Mouse (Mus musculus): ENCODE results near the gene Mipep. TPM values are rescaled to one million over a fixed set of nuclear protein-coding genes. Genes with fewer than 3 reads are reported as not detected.

Mipep gene
- polyA plus RNA-seq, 1 experiment from 2014 or later = 24.0 TPM

DNA sequence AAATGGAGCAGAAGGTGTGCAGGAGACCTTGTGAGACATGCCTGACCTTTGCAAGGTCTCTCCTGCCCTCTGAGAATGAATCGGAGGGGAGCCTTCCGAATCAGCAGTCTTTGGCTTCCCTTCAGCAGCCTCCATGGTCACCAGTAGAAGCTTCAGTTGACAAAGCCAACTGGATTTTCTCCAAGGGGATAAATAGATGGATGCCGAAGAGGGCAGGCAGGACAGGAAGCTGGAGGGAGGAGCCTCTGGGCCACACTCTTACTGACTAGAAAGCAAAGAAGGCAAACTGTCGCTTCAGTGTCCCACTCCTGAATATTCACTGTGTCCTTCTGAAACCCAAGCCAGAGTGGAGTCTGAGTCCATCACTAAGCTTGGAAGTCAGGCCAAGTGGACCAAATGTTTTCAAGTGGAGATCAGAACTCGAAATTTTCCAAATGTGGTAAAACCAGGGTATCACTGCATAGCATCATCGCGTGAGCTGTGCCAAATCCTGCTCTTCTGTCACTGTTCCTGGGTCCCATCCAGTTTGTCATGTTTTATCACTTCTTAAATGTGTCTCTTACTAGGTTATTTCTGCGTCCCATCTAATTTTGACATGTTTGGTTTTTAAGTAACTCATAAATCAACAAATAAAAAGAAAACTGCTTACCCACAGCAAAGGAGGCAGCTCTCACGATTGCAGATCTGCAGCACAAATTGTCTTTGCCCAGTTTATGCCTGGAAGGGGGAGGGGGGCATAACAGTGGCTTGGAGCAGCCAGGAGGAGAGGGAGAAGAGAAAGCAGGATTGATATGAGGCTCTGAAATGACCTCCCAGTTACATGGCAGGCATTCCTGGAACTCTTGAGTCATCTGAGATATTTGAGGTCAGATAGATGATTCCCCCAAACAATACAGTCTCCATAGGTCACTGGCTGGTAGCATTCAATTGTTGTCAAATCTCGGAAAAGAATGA, 122.3 kb downstream of the Mipep start:
- Histone ChIP-seq H3K36me3 (ENCODE audit: control insufficient read depth, insufficient read depth, low read length) (no peaks in the 10 kb centered on the region), H3K9me3 (ENCODE audit: control insufficient read depth, low read depth, low read length) (no peaks in the 10 kb centered on the region), H3K4me1 (ENCODE audit: control insufficient read depth, insufficient read depth, low read length) (peaks cover 3% of the 10 kb centered on the region; the same call in 1 of the 2 replicates), H3K27ac (ENCODE audit: low read length) (no peak overlapping the region), H3K27me3 (ENCODE audit: control insufficient read depth, insufficient read depth, low read length) (no peaks in the 10 kb centered on the region), H3K4me2 (replicated peaks; ENCODE audit: low read depth, low read length) (no peak overlapping the region), H3K4me3 (ENCODE audit: low read depth, low read length) (no peak overlapping the region), H3K9ac (replicated peaks; ENCODE audit: low read depth, low read length) (no peak overlapping the region)
- WGBS = 65% methylated on average over 10 of the region's 10 CpGs
- no peak for ATAC-seq (ENCODE audit: insufficient number of reproducible peaks, insufficient read depth, low FRiP score, low read depth)

DNA sequence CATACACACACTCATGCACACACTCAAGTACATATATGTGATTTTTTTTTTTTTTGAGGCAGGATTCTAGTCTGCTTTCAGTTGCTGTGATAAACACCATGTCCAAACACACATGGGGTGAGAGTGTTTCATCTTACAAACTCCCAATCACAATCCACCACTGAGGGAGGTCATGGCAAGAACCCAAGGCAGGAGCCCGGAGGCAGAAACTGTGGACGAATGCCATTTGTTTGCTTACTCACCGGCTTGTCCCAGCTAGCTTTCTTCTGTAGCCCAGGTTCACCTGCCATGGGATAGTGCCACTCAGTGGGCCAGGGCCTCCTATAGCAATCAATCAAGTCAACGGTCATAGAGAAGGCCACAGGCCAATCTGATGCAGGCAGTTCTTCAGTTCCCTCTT, 125.0 kb downstream of the Mipep start:
- no peaks in the 10 kb centered on the region for H3K27me3 ChIP-seq (ENCODE audit: control insufficient read depth, insufficient read depth, low read length)
- no peak for ATAC-seq (ENCODE audit: insufficient number of reproducible peaks, insufficient read depth, low FRiP score, low read depth)
- no peaks in the 10 kb centered on the region for H3K36me3 ChIP-seq (ENCODE audit: control insufficient read depth, insufficient read depth, low read length)
- 70% methylated on average over 4 of the region's 4 CpGs for WGBS
- H3K27ac ChIP-seq (ENCODE audit: low read length) = no peak overlapping the region
- H3K9ac ChIP-seq (replicated peaks; ENCODE audit: low read depth, low read length) = no peak overlapping the region
- no peak overlapping the region for H3K4me2 ChIP-seq (replicated peaks; ENCODE audit: low read depth, low read length)
- no peak overlapping the region for H3K4me3 ChIP-seq (ENCODE audit: low read depth, low read length)
- no peaks in the 10 kb centered on the region for H3K9me3 ChIP-seq (ENCODE audit: control insufficient read depth, low read depth, low read length)
- H3K4me1 ChIP-seq (ENCODE audit: control insufficient read depth, insufficient read depth, low read length) = peaks cover 9% of the 10 kb centered on the region; the same call in 1 of the 2 replicates

DNA sequence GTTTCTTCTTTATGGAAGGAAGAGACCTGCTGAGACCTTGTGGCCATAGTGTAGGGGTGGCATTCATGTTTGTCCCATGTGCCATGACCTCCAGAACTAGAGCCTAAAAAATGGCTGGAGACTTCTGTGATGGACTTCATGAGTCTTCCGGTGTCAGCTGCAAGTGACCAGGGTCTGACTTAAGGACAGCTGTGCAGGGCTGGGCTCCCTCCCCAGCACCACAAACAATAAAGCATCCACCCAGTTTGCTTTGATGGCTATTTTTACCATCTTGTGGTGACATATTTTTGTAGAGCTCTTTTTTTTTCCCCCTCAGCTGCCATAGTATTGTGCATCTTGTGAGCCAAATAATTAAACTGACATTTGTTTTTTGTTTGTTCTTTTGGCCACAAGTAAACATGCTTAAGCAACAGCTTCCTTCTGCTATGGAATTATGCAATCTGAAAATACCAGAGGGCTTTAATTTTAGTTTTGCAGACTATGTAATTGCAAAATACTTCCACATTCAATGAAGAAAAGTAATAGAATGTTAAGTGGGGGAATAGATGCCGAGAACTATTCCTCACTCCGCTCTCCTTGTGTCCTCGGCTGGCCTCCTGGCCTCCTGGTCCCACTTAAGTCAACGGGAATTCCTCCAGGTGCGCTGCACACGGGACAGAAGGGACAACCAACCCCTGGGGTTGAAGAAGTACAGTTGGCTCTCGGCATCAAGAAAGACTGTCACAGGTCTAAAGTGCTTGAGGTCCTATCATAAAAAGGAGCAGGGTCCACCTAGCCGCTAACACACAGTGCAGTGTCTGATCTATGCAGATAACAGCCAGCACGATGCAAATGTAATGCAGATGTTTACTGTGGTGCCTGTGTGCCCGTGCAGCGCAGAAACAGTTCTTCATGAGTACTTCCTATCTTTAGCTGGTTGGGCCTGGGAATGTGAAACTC, 126.4 kb downstream of the Mipep start:
- 88% methylated on average over 12 of the region's 12 CpGs for WGBS
- Histone ChIP-seq H3K27ac (ENCODE audit: low read length) (no peak overlapping the region), H3K4me1 (ENCODE audit: control insufficient read depth, insufficient read depth, low read length) (peaks cover 9% of the 10 kb centered on the region; the same call in 1 of the 2 replicates), H3K9ac (replicated peaks; ENCODE audit: low read depth, low read length) (no peak overlapping the region), H3K4me2 (replicated peaks; ENCODE audit: low read depth, low read length) (no peak overlapping the region), H3K9me3 (ENCODE audit: control insufficient read depth, low read depth, low read length) (no peaks in the 10 kb centered on the region), H3K36me3 (ENCODE audit: control insufficient read depth, insufficient read depth, low read length) (no peaks in the 10 kb centered on the region), H3K27me3 (ENCODE audit: control insufficient read depth, insufficient read depth, low read length) (no peaks in the 10 kb centered on the region), H3K4me3 (ENCODE audit: low read depth, low read length) (no peak overlapping the region)
- ATAC-seq (ENCODE audit: insufficient number of reproducible peaks, insufficient read depth, low FRiP score, low read depth) = no peak

DNA sequence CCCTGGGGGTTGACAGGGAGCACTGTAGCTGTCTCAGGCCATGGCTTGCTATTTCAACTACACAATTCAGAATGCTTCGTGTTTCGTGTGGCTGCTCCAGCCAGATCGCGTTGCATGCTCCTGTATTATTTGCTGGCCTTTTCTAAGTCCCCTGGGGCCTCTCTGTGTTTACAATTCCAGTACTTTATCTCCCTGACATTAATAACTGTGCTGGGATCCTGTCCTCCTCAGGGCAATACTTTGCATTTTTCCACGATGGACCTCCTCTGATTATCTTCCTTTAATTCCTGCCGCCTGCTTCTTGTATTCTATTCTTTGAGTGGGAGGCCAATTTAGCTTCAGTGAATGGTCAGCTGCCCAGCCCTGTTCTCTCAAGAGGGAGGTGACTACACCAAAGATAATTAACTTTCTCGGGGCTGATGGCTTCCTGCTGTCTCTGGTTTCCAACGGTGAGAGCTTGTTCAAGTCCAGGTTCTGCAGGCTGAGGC, 128.7 kb downstream of the Mipep start:
- H3K4me3 ChIP-seq (ENCODE audit: low read depth, low read length) = no peak overlapping the region
- H3K9ac ChIP-seq (replicated peaks; ENCODE audit: low read depth, low read length) = no peak overlapping the region
- no peak for ATAC-seq (ENCODE audit: insufficient number of reproducible peaks, insufficient read depth, low FRiP score, low read depth)
- 7% methylated on average over 8 of the region's 8 CpGs for WGBS
- H3K4me2 ChIP-seq (replicated peaks; ENCODE audit: low read depth, low read length) = no peak overlapping the region
- H3K27ac ChIP-seq (ENCODE audit: low read length) = no peak overlapping the region
- peaks cover 15% of the 10 kb centered on the region for H3K4me1 ChIP-seq (ENCODE audit: control insufficient read depth, insufficient read depth, low read length)
- no peaks in the 10 kb centered on the region for H3K27me3 ChIP-seq (ENCODE audit: control insufficient read depth, insufficient read depth, low read length)
- H3K36me3 ChIP-seq (ENCODE audit: control insufficient read depth, insufficient read depth, low read length) = no peaks in the 10 kb centered on the region
- no peaks in the 10 kb centered on the region for H3K9me3 ChIP-seq (ENCODE audit: control insufficient read depth, low read depth, low read length)

DNA sequence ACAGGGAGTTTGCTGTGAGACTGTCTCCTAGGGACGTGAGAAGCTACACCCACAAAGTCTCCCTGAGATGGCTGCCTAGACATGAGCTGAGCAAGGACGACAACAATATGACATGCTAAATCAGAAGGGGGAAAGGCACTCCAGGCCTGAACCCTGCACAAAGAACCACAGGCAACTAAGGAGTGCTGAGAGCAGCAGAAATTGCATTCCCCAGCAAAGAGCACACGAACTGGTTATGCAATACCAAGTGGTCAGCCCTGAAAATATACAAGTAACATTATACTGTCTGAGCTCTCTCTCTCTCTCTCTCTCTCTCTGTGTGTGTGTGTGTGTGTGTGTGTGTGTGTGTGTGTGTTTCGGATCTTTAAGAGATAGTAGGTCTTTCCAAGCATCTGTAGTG, 132.3 kb downstream of the Mipep start:
- 27% methylated on average over 4 of the region's 4 CpGs for WGBS
- H3K27ac ChIP-seq (ENCODE audit: low read length) = no peak overlapping the region
- H3K9ac ChIP-seq (replicated peaks; ENCODE audit: low read depth, low read length) = no peak overlapping the region
- H3K4me1 ChIP-seq (ENCODE audit: control insufficient read depth, insufficient read depth, low read length) = peaks cover 15% of the 10 kb centered on the region
- no peak; the same call in 1 of the 2 replicates for ATAC-seq (ENCODE audit: insufficient number of reproducible peaks, insufficient read depth, low FRiP score, low read depth)
- no peak overlapping the region for H3K4me3 ChIP-seq (ENCODE audit: low read depth, low read length)
- no peaks in the 10 kb centered on the region for H3K27me3 ChIP-seq (ENCODE audit: control insufficient read depth, insufficient read depth, low read length)
- H3K4me2 ChIP-seq (replicated peaks; ENCODE audit: low read depth, low read length) = no peak overlapping the region
- H3K36me3 ChIP-seq (ENCODE audit: control insufficient read depth, insufficient read depth, low read length) = no peaks in the 10 kb centered on the region
- no peaks in the 10 kb centered on the region for H3K9me3 ChIP-seq (ENCODE audit: control insufficient read depth, low read depth, low read length)

DNA sequence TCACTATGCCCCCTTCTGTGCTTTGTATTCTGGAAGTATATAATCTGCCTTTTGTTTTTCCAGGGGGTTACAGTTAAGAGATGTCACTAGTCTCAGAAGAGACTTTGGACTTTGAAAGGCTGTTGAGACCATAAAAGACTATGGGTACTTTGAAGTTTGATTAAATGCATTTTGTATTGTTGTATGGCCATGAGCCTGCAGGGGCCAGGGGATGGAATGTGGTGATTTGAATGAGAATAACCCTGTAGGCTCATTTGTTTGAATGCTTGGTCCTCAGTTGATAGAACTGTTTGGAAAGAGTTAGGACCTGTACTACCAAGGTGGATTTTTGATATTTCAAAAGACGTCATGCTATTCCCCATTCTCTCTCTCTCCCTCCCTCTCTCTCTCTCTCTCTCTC, 141.6 kb downstream of the Mipep start:
- ATAC-seq (ENCODE audit: insufficient number of reproducible peaks, insufficient read depth, low FRiP score, low read depth) = no peak
- no peak overlapping the region for H3K4me3 ChIP-seq (ENCODE audit: low read depth, low read length)
- no peaks in the 10 kb centered on the region for H3K36me3 ChIP-seq (ENCODE audit: control insufficient read depth, insufficient read depth, low read length)
- H3K4me1 ChIP-seq (ENCODE audit: control insufficient read depth, insufficient read depth, low read length) = no peaks in the 10 kb centered on the region
- no peak overlapping the region for H3K9ac ChIP-seq (replicated peaks; ENCODE audit: low read depth, low read length)
- H3K27me3 ChIP-seq (ENCODE audit: control insufficient read depth, insufficient read depth, low read length) = no peaks in the 10 kb centered on the region
- H3K9me3 ChIP-seq (ENCODE audit: control insufficient read depth, low read depth, low read length) = no peaks in the 10 kb centered on the region
- no peak overlapping the region for H3K4me2 ChIP-seq (replicated peaks; ENCODE audit: low read depth, low read length)
- 71% methylated on average over 1 of the region's 1 CpGs for WGBS
- H3K27ac ChIP-seq (ENCODE audit: low read length) = no peak overlapping the region

DNA sequence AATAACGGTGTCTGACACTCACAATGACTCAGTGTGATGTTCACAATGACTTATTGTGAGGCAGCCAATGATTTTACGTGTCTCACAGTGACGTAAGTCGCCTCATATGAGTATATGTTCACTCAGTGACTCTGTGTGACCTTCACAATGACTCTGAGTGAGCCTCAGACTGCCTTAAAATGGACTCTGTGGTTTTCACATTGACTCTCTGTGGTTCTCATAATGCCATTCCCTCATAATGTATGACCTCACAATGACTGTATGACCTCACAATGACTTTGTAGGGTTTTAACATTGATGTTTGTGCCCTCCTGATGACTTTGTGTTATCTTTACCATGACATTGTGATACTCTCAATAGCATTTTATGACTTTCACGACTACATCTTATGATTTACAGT, 151.3 kb downstream of the Mipep start:
- no peak overlapping the region for H3K27ac ChIP-seq (ENCODE audit: low read length)
- no peak overlapping the region for H3K4me2 ChIP-seq (replicated peaks; ENCODE audit: low read depth, low read length)
- no peak for ATAC-seq (ENCODE audit: insufficient number of reproducible peaks, insufficient read depth, low FRiP score, low read depth)
- no peaks in the 10 kb centered on the region for H3K4me1 ChIP-seq (ENCODE audit: control insufficient read depth, insufficient read depth, low read length)
- H3K9ac ChIP-seq (replicated peaks; ENCODE audit: low read depth, low read length) = no peak overlapping the region
- H3K4me3 ChIP-seq (ENCODE audit: low read depth, low read length) = no peak overlapping the region
- H3K9me3 ChIP-seq (ENCODE audit: control insufficient read depth, low read depth, low read length) = no peaks in the 10 kb centered on the region
- H3K36me3 ChIP-seq (ENCODE audit: control insufficient read depth, insufficient read depth, low read length) = no peaks in the 10 kb centered on the region
- 77% methylated on average over 5 of the region's 5 CpGs for WGBS
- H3K27me3 ChIP-seq (ENCODE audit: control insufficient read depth, insufficient read depth, low read length) = no peaks in the 10 kb centered on the region

DNA sequence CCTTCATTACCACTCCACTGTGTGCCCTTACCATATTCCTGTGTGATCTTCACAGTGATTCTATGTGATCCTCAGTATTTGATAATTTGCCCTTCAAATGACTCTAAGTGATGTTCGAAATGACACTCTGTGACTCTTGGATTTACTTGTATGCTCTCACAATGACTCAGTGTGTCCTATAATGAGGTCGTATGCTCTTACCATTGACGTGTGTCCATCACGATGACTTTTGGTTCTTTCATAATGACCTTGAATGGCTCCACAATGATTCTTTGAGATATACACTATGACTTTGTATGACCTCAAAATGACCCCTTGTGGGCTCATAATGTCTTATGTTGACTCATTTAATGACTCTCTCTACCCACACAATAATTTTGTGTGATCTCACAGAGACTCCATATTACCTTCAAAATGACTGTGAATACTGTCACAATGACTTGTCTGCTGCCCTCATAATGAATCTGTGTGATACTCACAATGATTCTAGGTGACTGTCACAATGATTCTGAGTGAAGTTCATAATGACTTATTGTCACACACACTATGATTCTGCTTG, 153.2 kb downstream of the Mipep start:
- 96% methylated on average over 4 of the region's 4 CpGs for WGBS
- no peak overlapping the region for H3K4me3 ChIP-seq (ENCODE audit: low read depth, low read length)
- no peaks in the 10 kb centered on the region for H3K9me3 ChIP-seq (ENCODE audit: control insufficient read depth, low read depth, low read length)
- H3K36me3 ChIP-seq (ENCODE audit: control insufficient read depth, insufficient read depth, low read length) = no peaks in the 10 kb centered on the region
- no peak for ATAC-seq (ENCODE audit: insufficient number of reproducible peaks, insufficient read depth, low FRiP score, low read depth)
- H3K27me3 ChIP-seq (ENCODE audit: control insufficient read depth, insufficient read depth, low read length) = no peaks in the 10 kb centered on the region
- H3K4me1 ChIP-seq (ENCODE audit: control insufficient read depth, insufficient read depth, low read length) = no peaks in the 10 kb centered on the region
- H3K4me2 ChIP-seq (replicated peaks; ENCODE audit: low read depth, low read length) = no peak overlapping the region
- H3K9ac ChIP-seq (replicated peaks; ENCODE audit: low read depth, low read length) = no peak overlapping the region
- H3K27ac ChIP-seq (ENCODE audit: low read length) = no peak overlapping the region

Measured in stomach, embryonic 14.5 days (tissue).